Mouse (Mus musculus): ENCODE data around the gene Pfkfb1.

- TF ChIP-seq GATA1 (IDR thresholded peaks at IDR 0.05; ENCODE audit: borderline replicate concordance, low read length) (no peak), FLI1 (IDR thresholded peaks at IDR 0.05; ENCODE audit: low read length) (no peak)
Observed at GRCm38 (mm10) chrX:150554032-150554431, 34.0 kb upstream of the Pfkfb1 start.

Measured in megakaryocyte, embryonic 14.5 days (primary cell).